Mouse (Mus musculus) lung, adult 2 months (tissue): Measurements from ENCODE around the gene Zcwpw1.

Experiments used
- CTCF ChIP-seq: fragments of 200-500 bp; IDR thresholded peaks from 2 replicates; pipeline ENCODE4 v1.5.1; 2011; ENCODE audit warnings: mild to moderate bottlenecking, low read length, control low read depth; ENCODE audit not compliant: insufficient read depth
- POLR2A ChIP-seq: fragments of 200-500 bp; IDR thresholded peaks from 2 replicates; pipeline ENCODE4 v1.6.1; 2011; ENCODE audit warnings: low read depth, mild to moderate bottlenecking, control low read depth, low read length, borderline replicate concordance; ENCODE audit errors: extremely low read depth

DNA sequence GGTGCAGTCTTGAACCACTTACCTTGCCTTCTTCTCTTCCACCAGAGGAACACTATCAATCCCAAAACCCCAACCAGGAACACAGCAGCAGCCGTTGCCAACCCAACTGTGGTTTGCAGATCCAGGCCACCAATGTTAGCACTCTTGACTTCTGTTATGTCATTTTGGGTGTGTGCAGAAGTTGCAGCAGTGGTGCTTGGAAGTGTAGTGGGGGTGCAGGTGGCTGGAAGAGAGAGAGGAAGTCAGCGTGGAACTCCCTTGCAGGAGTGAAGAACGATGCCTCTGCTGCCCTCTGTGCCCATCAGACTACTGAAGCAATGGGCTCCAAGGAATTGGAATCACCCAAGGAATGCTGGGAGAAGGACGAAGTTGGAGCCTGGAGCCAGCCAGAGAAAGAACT, 43.5 kb downstream of the Zcwpw1 start:
- TF ChIP-seq CTCF (no peak), POLR2A (no peak)
